Mouse (Mus musculus): ENCODE measurements around the gene Rhox2g. TPM values are rescaled to one million over a fixed set of nuclear protein-coding genes. Genes with fewer than 3 reads are reported as not detected.
"Not testable (repeated sequence)": the region's sequence is repeated elsewhere in the genome, so short reads cannot be mapped to it uniquely, and the experiment has no call there.

Rhox2g gene
- polyA plus RNA-seq (2011; ENCODE audit: insufficient read depth, insufficient read length, low read depth, missing spikeins), result not detected in 2 replicates

DNA sequence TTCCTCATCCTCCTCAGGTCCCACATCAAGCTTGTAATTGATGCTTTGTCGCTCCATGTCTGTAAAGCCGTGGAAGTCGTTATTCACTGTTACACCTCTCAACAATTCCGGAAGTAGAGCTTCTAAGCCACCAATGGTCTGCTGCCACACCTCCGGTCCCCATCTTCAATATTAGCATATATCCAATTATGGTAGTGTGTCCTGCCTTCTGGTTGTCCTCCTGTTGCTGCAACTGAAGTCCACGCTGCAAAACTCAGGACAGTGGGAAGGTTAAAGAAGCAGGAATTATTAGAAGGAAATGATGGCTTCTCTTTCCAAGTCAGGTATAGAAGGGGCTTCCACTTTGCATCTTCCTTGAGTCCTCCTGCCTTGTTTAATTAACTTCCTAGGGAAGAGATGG lies at the start of gene Rhox2g:
TSS of gene Rhox2g (minus strand) at position 101 of the 400 bp plus-strand sequence.
- not testable (repeated sequence) for H3K9me3 ChIP-seq (replicated peaks; ENCODE audit: control insufficient read depth, insufficient read depth, low read length, poor library complexity, severe bottlenecking); H3K27me3 ChIP-seq (ENCODE audit: control insufficient read depth, insufficient read depth, low read length, poor library complexity, severe bottlenecking); H3K36me3 ChIP-seq (ENCODE audit: control insufficient read depth, insufficient read depth, low read length, poor library complexity, severe bottlenecking); H3K4me1 ChIP-seq (ENCODE audit: control insufficient read depth, insufficient read depth, low read length); H3K4me3 ChIP-seq (ENCODE audit: low read depth, low read length); H3K9ac ChIP-seq (ENCODE audit: low read depth, poor library complexity, severe bottlenecking); H3K27ac ChIP-seq (ENCODE audit: insufficient read depth, low read length)

DNA sequence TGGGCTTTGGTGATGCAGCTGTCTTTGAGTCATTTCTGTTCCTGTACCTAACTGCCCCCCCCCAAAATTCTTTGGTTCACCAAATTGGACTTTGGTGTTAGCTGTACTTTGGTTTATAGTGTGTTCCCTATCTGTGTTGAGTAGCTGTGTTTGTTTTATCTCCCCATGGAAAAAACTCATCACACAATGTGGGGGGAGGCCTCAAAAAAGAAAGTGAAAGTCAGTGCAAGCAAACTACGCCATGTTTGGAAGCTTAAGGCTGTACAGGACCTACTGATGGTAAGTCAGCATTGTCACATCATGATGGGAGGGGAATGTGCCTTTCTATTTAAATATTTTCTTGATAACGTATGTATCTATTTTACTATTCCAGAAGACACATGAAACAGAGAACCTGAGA lies 49.0 kb upstream of the Rhox2g start:
- Histone ChIP-seq H3K4me3 (ENCODE audit: low read depth, low read length) (no peak overlapping the region), H3K27me3 (ENCODE audit: control insufficient read depth, insufficient read depth, low read length, poor library complexity, severe bottlenecking) (no peaks in the 10 kb centered on the region), H3K9me3 (replicated peaks; ENCODE audit: control insufficient read depth, insufficient read depth, low read length, poor library complexity, severe bottlenecking) (no peaks in the 10 kb centered on the region), H3K4me1 (ENCODE audit: control insufficient read depth, insufficient read depth, low read length) (no peaks in the 10 kb centered on the region), H3K9ac (ENCODE audit: low read depth, poor library complexity, severe bottlenecking) (no peak overlapping the region), H3K36me3 (ENCODE audit: control insufficient read depth, insufficient read depth, low read length, poor library complexity, severe bottlenecking) (no peaks in the 10 kb centered on the region), H3K27ac (ENCODE audit: insufficient read depth, low read length) (no peak overlapping the region)
- no peak for TF ChIP-seq POLR2A (IDR thresholded peaks at IDR 0.05; ENCODE audit: insufficient read depth, low read length)

DNA sequence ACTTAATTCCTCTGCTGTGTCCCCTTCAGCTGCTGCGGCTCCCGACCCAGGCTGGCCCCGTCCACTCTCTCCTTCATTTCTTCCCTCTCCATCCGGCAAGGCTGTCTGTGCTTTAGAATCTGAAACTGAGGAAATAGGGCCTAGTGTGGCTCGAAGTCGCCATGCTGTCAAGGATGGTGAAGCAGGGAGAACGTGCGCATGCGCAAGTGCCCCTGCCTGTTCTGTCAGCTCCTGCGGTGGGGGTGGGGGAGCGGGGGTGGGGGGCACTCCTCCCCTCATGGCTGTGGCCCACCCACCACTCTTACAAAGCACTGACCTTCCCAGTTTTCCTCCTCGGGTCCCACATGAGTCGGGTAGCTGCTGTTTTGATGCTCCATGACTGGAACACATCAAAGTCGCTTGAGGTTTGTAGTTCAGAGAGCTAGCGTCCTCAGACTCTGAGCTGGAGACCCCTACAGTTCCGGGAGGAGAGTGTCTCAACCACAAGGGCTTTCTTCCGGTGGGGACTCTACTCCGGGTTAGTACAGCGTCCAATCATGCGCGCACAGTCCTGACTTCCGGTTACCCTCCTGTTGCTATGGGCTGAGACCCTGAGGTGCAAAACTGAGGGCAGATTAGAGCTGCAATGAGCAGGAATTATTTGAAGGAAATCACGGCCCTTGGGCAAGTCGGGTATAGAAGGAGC lies 39.9 kb upstream of the Rhox2g start:
- no peaks in the 10 kb centered on the region for H3K36me3 ChIP-seq (ENCODE audit: control insufficient read depth, insufficient read depth, low read length, poor library complexity, severe bottlenecking)
- no peaks in the 10 kb centered on the region for H3K4me1 ChIP-seq (ENCODE audit: control insufficient read depth, insufficient read depth, low read length)
- no peak overlapping the region for H3K27ac ChIP-seq (ENCODE audit: insufficient read depth, low read length)
- H3K27me3 ChIP-seq (ENCODE audit: control insufficient read depth, insufficient read depth, low read length, poor library complexity, severe bottlenecking), result no peaks in the 10 kb centered on the region
- no peaks in the 10 kb centered on the region for H3K9me3 ChIP-seq (replicated peaks; ENCODE audit: control insufficient read depth, insufficient read depth, low read length, poor library complexity, severe bottlenecking)
- H3K9ac ChIP-seq (ENCODE audit: low read depth, poor library complexity, severe bottlenecking), result no peak overlapping the region
- TF ChIP-seq POLR2A (IDR thresholded peaks at IDR 0.05; ENCODE audit: insufficient read depth, low read length) (no peak), CTCF (IDR thresholded peaks at IDR 0.05; ENCODE audit: low read depth, low read length) (no peak), EP300 (IDR thresholded peaks at IDR 0.05; ENCODE audit: insufficient read depth, low read depth, low read length) (no peak)
- peak overlapping the region; percentile 30; the same call in 1 of the 2 replicates for H3K4me3 ChIP-seq (ENCODE audit: low read depth, low read length)

DNA sequence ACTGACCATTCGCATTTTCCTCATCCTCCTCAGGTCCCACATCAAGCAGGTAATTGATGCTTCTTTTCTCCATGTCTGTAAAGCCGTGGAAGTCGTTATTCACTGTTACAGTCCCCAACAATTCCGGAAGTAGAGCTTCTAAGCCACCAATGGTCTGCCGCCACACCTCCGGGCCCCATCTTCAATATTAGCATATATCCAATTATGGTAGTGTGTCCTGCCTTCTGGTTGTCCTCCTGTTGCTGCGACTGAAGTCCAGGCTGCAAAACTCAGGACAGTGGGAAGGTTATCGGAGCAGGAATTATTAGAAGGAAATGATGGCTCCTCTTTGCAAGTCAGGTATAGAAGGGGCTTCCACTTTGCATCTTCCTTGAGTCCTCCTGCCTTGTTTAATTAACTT lies 29.9 kb upstream of the Rhox2g start, which contains the start of gene Rhox2h:
TSS of gene Rhox2h (minus strand) at position 101 of the 400 bp plus-strand sequence.
- not testable (repeated sequence) for H3K9ac ChIP-seq (ENCODE audit: low read depth, poor library complexity, severe bottlenecking); H3K27me3 ChIP-seq (ENCODE audit: control insufficient read depth, insufficient read depth, low read length, poor library complexity, severe bottlenecking); H3K4me3 ChIP-seq (ENCODE audit: low read depth, low read length); H3K9me3 ChIP-seq (replicated peaks; ENCODE audit: control insufficient read depth, insufficient read depth, low read length, poor library complexity, severe bottlenecking); H3K27ac ChIP-seq (ENCODE audit: insufficient read depth, low read length); H3K36me3 ChIP-seq (ENCODE audit: control insufficient read depth, insufficient read depth, low read length, poor library complexity, severe bottlenecking); H3K4me1 ChIP-seq (ENCODE audit: control insufficient read depth, insufficient read depth, low read length)

DNA sequence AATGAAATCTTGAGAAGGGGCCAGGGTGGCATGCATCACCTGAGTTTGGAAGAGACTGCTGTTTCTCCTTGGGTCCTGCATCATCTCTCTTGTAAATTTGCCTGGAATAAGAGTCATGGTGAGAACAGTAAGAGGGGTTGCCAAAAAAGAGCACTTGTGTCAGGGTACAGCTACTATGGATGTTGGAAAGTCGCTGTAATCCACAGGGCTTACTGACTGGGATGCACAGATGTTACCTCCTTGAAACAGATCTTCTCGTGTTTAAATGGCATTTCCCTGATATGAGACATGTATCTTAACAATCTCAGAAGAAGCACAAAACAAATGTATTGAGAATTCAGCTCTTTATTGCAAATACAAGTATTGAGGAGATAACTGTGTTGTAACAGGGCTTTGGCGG lies 25.4 kb upstream of the Rhox2g start, which contains the start of gene Rhox3h:
TSS of gene Rhox3h (minus strand) at position 101 of the 400 bp plus-strand sequence.
- H3K27ac ChIP-seq (ENCODE audit: insufficient read depth, low read length); H3K4me1 ChIP-seq (ENCODE audit: control insufficient read depth, insufficient read depth, low read length); H3K36me3 ChIP-seq (ENCODE audit: control insufficient read depth, insufficient read depth, low read length, poor library complexity, severe bottlenecking); H3K4me3 ChIP-seq (ENCODE audit: low read depth, low read length); H3K27me3 ChIP-seq (ENCODE audit: control insufficient read depth, insufficient read depth, low read length, poor library complexity, severe bottlenecking); H3K9ac ChIP-seq (ENCODE audit: low read depth, poor library complexity, severe bottlenecking); H3K9me3 ChIP-seq (replicated peaks; ENCODE audit: control insufficient read depth, insufficient read depth, low read length, poor library complexity, severe bottlenecking): not testable (repeated sequence)

DNA sequence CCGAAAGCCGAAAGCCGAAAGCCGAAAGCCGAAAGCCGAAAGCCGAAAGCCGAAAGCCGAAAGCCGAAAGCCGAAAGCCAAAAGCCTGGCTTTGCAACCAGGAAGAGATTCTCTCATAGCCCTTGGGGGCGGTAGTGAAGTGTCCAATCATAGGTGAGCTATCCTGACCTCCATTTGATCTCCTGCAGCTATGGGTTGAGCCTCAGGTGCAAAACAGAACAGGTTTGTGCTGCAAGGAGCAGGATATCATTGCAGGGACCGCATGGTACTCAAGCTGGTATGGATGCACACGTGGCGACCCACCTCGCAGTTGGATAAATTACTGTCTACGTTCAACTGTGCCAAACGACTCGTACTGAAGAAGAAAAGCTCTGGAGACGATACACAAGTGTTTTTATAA lies 8.0 kb upstream of the Rhox2g start, which contains the start of gene Rhox4g:
TSS of gene Rhox4g (minus strand) at position 101 of the 400 bp plus-strand sequence.
- H3K27me3 ChIP-seq (ENCODE audit: control insufficient read depth, insufficient read depth, low read length, poor library complexity, severe bottlenecking); H3K9ac ChIP-seq (ENCODE audit: low read depth, poor library complexity, severe bottlenecking); H3K9me3 ChIP-seq (replicated peaks; ENCODE audit: control insufficient read depth, insufficient read depth, low read length, poor library complexity, severe bottlenecking); H3K27ac ChIP-seq (ENCODE audit: insufficient read depth, low read length); H3K36me3 ChIP-seq (ENCODE audit: control insufficient read depth, insufficient read depth, low read length, poor library complexity, severe bottlenecking); H3K4me1 ChIP-seq (ENCODE audit: control insufficient read depth, insufficient read depth, low read length); H3K4me3 ChIP-seq (ENCODE audit: low read depth, low read length): not testable (repeated sequence)

DNA sequence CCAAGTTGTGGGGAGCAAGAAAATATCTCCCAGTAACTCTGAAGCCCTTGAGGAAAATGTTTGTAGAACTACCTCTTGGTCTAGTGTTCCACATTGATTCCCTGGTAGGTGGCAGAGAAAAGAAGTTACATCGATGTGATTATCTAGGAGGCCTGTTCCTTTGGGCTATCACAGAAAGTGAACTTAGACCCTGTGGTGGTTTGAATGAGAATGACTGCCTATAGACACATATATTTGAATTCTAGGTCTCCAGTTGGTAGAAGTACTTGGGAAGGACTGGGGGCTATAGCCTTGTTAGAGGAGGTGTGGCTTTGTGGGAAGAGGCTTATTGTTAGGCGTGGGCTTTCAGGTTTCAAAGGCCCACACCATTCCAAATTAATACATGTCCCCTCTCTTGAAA lies 14.8 kb downstream of the Rhox2g start, which contains the start of gene Rhox3g:
TSS of gene Rhox3g (minus strand) at position 101 of the 400 bp plus-strand sequence.
- H3K27ac ChIP-seq (ENCODE audit: insufficient read depth, low read length), result not testable (repeated sequence)

DNA sequence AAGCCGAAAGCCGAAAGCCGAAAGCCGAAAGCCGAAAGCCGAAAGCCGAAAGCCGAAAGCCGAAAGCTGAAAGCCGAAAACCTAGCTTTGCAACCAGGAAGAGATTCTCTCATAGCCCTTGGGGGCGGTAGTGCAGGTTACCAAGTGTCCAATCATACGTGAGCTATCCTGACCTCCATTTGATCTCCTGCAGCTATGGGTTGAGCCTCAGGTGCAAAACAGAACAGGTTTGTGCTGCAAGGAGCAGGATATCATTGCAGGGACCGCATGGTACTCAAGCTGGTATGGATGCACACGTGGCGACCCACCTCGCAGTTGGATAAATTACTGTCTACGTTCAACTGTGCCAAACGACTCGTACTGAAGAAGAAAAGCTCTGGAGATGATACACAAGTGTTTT lies 35.7 kb downstream of the Rhox2g start, which contains the start of gene Rhox4f:
TSS of gene Rhox4f (minus strand) at position 101 of the 400 bp plus-strand sequence.
- H3K9ac ChIP-seq (ENCODE audit: low read depth, poor library complexity, severe bottlenecking); H3K4me3 ChIP-seq (ENCODE audit: low read depth, low read length); H3K4me1 ChIP-seq (ENCODE audit: control insufficient read depth, insufficient read depth, low read length); H3K27ac ChIP-seq (ENCODE audit: insufficient read depth, low read length); H3K27me3 ChIP-seq (ENCODE audit: control insufficient read depth, insufficient read depth, low read length, poor library complexity, severe bottlenecking); H3K36me3 ChIP-seq (ENCODE audit: control insufficient read depth, insufficient read depth, low read length, poor library complexity, severe bottlenecking); H3K9me3 ChIP-seq (replicated peaks; ENCODE audit: control insufficient read depth, insufficient read depth, low read length, poor library complexity, severe bottlenecking): not testable (repeated sequence)

More for the DNA sequence above, 14.8 kb downstream of the Rhox2g start, which contains the start of gene Rhox3g:
- H3K36me3 ChIP-seq (ENCODE audit: control insufficient read depth, insufficient read depth, low read length, poor library complexity, severe bottlenecking); H3K4me3 ChIP-seq (ENCODE audit: low read depth, low read length); H3K27me3 ChIP-seq (ENCODE audit: control insufficient read depth, insufficient read depth, low read length, poor library complexity, severe bottlenecking); H3K4me1 ChIP-seq (ENCODE audit: control insufficient read depth, insufficient read depth, low read length); H3K9ac ChIP-seq (ENCODE audit: low read depth, poor library complexity, severe bottlenecking); H3K9me3 ChIP-seq (replicated peaks; ENCODE audit: control insufficient read depth, insufficient read depth, low read length, poor library complexity, severe bottlenecking): not testable (repeated sequence)

Measured in ES-Bruce4 (cell line).